Mouse (Mus musculus) liver, postnatal 0 days (tissue): ENCODE data around the gene Chst11.

Source experiments
- CTCF ChIP-seq: sonication (generic); IDR thresholded peaks from 2 replicates; pipeline ENCODE4 v1.5.1; 2016; ENCODE audit warnings: antibody characterized with exemption, low read depth
- EP300 ChIP-seq: IDR thresholded peaks from 2 replicates; pipeline ENCODE4 v1.6.1; 2016; ENCODE audit warnings: antibody characterized with exemption, low read depth, mild to moderate bottlenecking

- no peak for TF ChIP-seq EP300
- no peak for TF ChIP-seq CTCF
Observed at GRCm38 (mm10) chr10:82971549-82971948, 13.7 kb upstream of the Chst11 start.
